Mouse (Mus musculus) kidney, postnatal 0 days (tissue): ENCODE measurements around the gene Oas1a. TPM values are rescaled to one million over a fixed set of nuclear protein-coding genes. Genes with fewer than 3 reads are reported as not detected.
A peak's percentile ranks its signal among the peaks of the same experiment; 100 is the strongest.

Source experiments
- ATAC-seq: fragments of 200-750 bp; cut with Nextera tagmentation; replicated peaks from 2 replicates; pipeline ENCODE4 v1.8.0; 2017; ENCODE audit warnings: low read depth, moderate number of reproducible peaks, moderate TSS enrichment, moderate library complexity; ENCODE audit not compliant: low FRiP score
- DNase-seq: peaks from one replicate; pipeline ENCODE4 v3.0.0-alpha.2; 2016; ENCODE audit warnings: low spot score
- H3K27ac ChIP-seq: fragments of 300-500 bp; sonication (generic); 2 replicates; pipeline ENCODE4 v1.5.1; 2014; ENCODE audit warnings: mild to moderate bottlenecking
- H3K27me3 ChIP-seq: fragments of 300-500 bp; sonication (generic); 2 replicates; pipeline ENCODE4 v1.6.1; 2014; ENCODE audit warnings: low read length, mixed read lengths; ENCODE audit not compliant: insufficient read depth
- H3K36me3 ChIP-seq: fragments of 300-500 bp; sonication (generic); 2 replicates; pipeline ENCODE4 v1.6.1; 2014; ENCODE audit warnings: low read length, mixed read lengths; ENCODE audit not compliant: insufficient read depth
- H3K4me1 ChIP-seq: fragments of 300-500 bp; sonication (generic); replicated peaks from 2 replicates; pipeline ENCODE4 v1.6.1; 2014; ENCODE audit warnings: antibody characterized with exemption, low read length, mixed read lengths; ENCODE audit not compliant: insufficient read depth
- H3K4me2 ChIP-seq: fragments of 300-500 bp; sonication (generic); 2 replicates; pipeline ENCODE4 v1.6.1; 2014; ENCODE audit warnings: mild to moderate bottlenecking, low read length, moderate library complexity, mixed read lengths
- H3K4me3 ChIP-seq: fragments of 300-500 bp; sonication (generic); replicated peaks from 2 replicates; pipeline ENCODE4 v1.5.1; 2014; ENCODE audit warnings: low read depth, low read length
- H3K9ac ChIP-seq: fragments of 300-500 bp; sonication (generic); 2 replicates; pipeline ENCODE4 v1.6.1; 2014; ENCODE audit warnings: low read depth, low read length
- H3K9me3 ChIP-seq: fragments of 300-500 bp; sonication (generic); replicated peaks from 2 replicates; pipeline ENCODE4 v1.6.1; 2016; ENCODE audit warnings: low read length, inconsistent platforms, mixed read lengths
- CTCF ChIP-seq: IDR thresholded peaks from 2 replicates; pipeline ENCODE4 v1.5.1; 2016; ENCODE audit warnings: antibody characterized with exemption, low read depth, mild to moderate bottlenecking, moderate library complexity
- WGBS: fragments of 180-500 bp; shearing (Covaris S2); extraction: QIAGEN DNeasy Blood & Tissue Kit; methylation state at CpG from one replicate; pipeline ENCODE4 v1.1.7; 2014; 5-methylcytosine and 5-hydroxymethylcytosine counted together
- microRNA-seq: library from miRNA; unstranded; fragments of <30 nt; microRNA quantifications from one replicate; pipeline ENCODE4, GENCODE M21; 2016
- polyA plus RNA-seq: library from polyadenylated mRNA; unstranded; fragments of >200 nt; fragmentation: Nextera tagmentation; extraction: Ambion mirVana; gene quantifications from 2 replicates; pipeline ENCODE4 v1.2.1, GENCODE M21; 2015

The Oas1a gene
- polyA plus RNA-seq, 1 experiment from 2014 or later: 7.9 TPM

GRCm38 (mm10) chr5:120849601-120850136, 57.7 kb downstream of the Oas1a start:
- H3K4me3 ChIP-seq: no peak overlapping the region
- WGBS: 62% methylated on average over 3 of the region's 3 CpGs
- H3K9ac ChIP-seq: no peak overlapping the region
- H3K4me1 ChIP-seq: no peaks in the 10 kb centered on the region
- no peak overlapping the region for H3K27ac ChIP-seq
- DNase-seq (peak; percentile 20), ATAC-seq (no peak)
- H3K4me2 ChIP-seq: no peak overlapping the region
- no peaks in the 10 kb centered on the region for H3K27me3 ChIP-seq
- H3K9me3 ChIP-seq: 0 out of 2 replicates have a peak, but pooled peaks cover 3% of the 10 kb centered on the region
- peak; percentile 73 for TF ChIP-seq CTCF
- no peaks in the 10 kb centered on the region for H3K36me3 ChIP-seq

GRCm38 (mm10) chr5:120847067-120847466, 60.3 kb downstream of the Oas1a start, which contains the start of gene Oas1f:
Gene Oas1f (plus strand): TSS chr5:120847367.
- no peaks in the 10 kb centered on the region for H3K9me3 ChIP-seq
- 65% methylated on average over 4 of the region's 4 CpGs for WGBS
- no peaks in the 10 kb centered on the region for H3K36me3 ChIP-seq
- H3K4me3 ChIP-seq: no peak within 1 kb of the TSS
- no peak within 1 kb of the TSS for H3K27ac ChIP-seq
- H3K9ac ChIP-seq: no peak within 1 kb of the TSS
- TF ChIP-seq CTCF: no peak
- DNase-seq (no peak), ATAC-seq (no peak)
- H3K4me1 ChIP-seq: no peaks in the 10 kb centered on the region
- no peaks in the 10 kb centered on the region for H3K27me3 ChIP-seq
- H3K4me2 ChIP-seq: no peak within 1 kb of the TSS

Small RNAs within 50 kb of the gene (microRNA-seq; reads per million reads assigned to microRNA genes)
- gene Gm22907: not detected

Other genes with a start within 250 kb of the Oas1a start
- 3.6 and 5.5 TPM in 2 replicates for gene Dtx1, start 195.6 kb downstream of the Oas1a start, polyA plus RNA-seq
- 0.64 and 0.87 TPM in 2 replicates for gene Oas2, start 157.7 kb downstream of the Oas1a start, polyA plus RNA-seq
- gene Oas3, start 129.9 kb downstream of the Oas1a start, polyA plus RNA-seq: 0.13 and 0.21 TPM in 2 replicates
- gene Oas1e, start 112.0 kb downstream of the Oas1a start, polyA plus RNA-seq: not detected in 2 replicates
- 1.1 and 1.2 TPM in 2 replicates for gene Oas1c, start 95.0 kb downstream of the Oas1a start, polyA plus RNA-seq
- 0.12 and 0.27 TPM in 2 replicates for gene Oas1f, start 60.2 kb downstream of the Oas1a start, polyA plus RNA-seq
- gene Oas1h, start 46.1 kb downstream of the Oas1a start, polyA plus RNA-seq: 0.07 TPM in 1 of 2 replicates, not detected in the other
- gene Oas1g, start 19.9 kb downstream of the Oas1a start, polyA plus RNA-seq: 1.6 and 1.8 TPM in 2 replicates
- gene Oas1d, start 7.0 kb upstream of the Oas1a start, polyA plus RNA-seq: not detected in 2 replicates
- gene Rph3a, start 102.6 kb upstream of the Oas1a start, polyA plus RNA-seq: 0.22 and 0.28 TPM in 2 replicates